ENCODE assay signal across 8 mouse cellular contexts in genomic region chr5:99728027-99728451, GRCm38 (mm10). TPM values are rescaled to one million over a fixed set of nuclear protein-coding genes. Genes with fewer than 3 reads are reported as not detected.
DNase-seq lines count a peak whose midpoint lies in the region; ATAC-seq and TF ChIP-seq lines count a peak whose summit lies in the region.

No protein-coding gene starts in this region.

- H3K27ac ChIP-seq in heart, adult 2 months, result no peak overlapping the region
- peak overlapping the region; percentile 75; the same call in 1 of the 2 replicates for H3K27ac ChIP-seq in forebrain, postnatal 0 days (ENCODE audit: low read depth, low read length)
- no peak overlapping the region for H3K27ac ChIP-seq in kidney, postnatal 0 days
- peak overlapping the region; percentile 85; the same call in 1 of the 2 replicates for H3K27ac ChIP-seq in midbrain, embryonic 13.5 days

- no peaks in the 10 kb centered on the region for H3K36me3 ChIP-seq in heart, adult 2 months (ENCODE audit: control insufficient read depth, insufficient read depth, low read length)
- H3K36me3 ChIP-seq in forebrain, postnatal 0 days (ENCODE audit: insufficient read depth), result no peaks in the 10 kb centered on the region
- no peaks in the 10 kb centered on the region for H3K36me3 ChIP-seq in kidney, postnatal 0 days (ENCODE audit: insufficient read depth, low read length)
- H3K36me3 ChIP-seq in midbrain, embryonic 13.5 days, result no peaks in the 10 kb centered on the region

- peak overlapping the region; percentile 64 for H3K4me3 ChIP-seq in heart, adult 2 months
- peak overlapping the region; percentile 59 for H3K4me3 ChIP-seq in forebrain, postnatal 0 days (ENCODE audit: low read depth, low read length)
- H3K4me3 ChIP-seq in kidney, postnatal 0 days (replicated peaks; ENCODE audit: low read depth, low read length), result peak overlapping the region; percentile 66
- H3K4me3 ChIP-seq in midbrain, embryonic 13.5 days (replicated peaks), result peak overlapping the region; percentile 67

- intact Hi-C loops in heart, adult 2 months (cut with DNase I), result no loop called here
- intact Hi-C loops in heart, postnatal 36 days (cut with DNase I), result no loop called here

- H3K4me2 ChIP-seq in forebrain, postnatal 0 days (ENCODE audit: low read depth), result peak overlapping the region; percentile 94
- H3K4me2 ChIP-seq in kidney, postnatal 0 days (ENCODE audit: low read length), result peak overlapping the region; percentile 100
- H3K4me2 ChIP-seq in midbrain, embryonic 13.5 days (replicated peaks), result peak overlapping the region; percentile 95

- peak; percentile 4; the same call in 1 of the 2 replicates for ATAC-seq in forebrain, postnatal 0 days
- ATAC-seq in kidney, postnatal 0 days (replicated peaks; ENCODE audit: low FRiP score, low read depth), result no peak
- peak; percentile 15 for ATAC-seq in midbrain, embryonic 13.5 days

- DNase-seq in heart, adult 2 months, result no peak
- no peak for DNase-seq in heart, postnatal 36 days
- peak; percentile 52 for DNase-seq in ZHBTc4 (ENCODE audit: low read depth, low spot score)
- peak; percentile 66 for DNase-seq in forebrain, postnatal 0 days
- DNase-seq in kidney, postnatal 0 days (ENCODE audit: low spot score), result no peak
- DNase-seq in ovary, postnatal 10 days (ENCODE audit: low spot score), result no peak
- no peak for DNase-seq in spleen, adult 12 weeks (ENCODE audit: low spot score)

- TF ChIP-seq EP300 in heart, adult 2 months (IDR thresholded peaks at IDR 0.05; ENCODE audit: insufficient read depth, low read depth, low read length), result no peak

- TF ChIP-seq CTCF in heart, adult 2 months (IDR thresholded peaks at IDR 0.05), result no peak
- TF ChIP-seq CTCF in forebrain, postnatal 0 days (IDR thresholded peaks at IDR 0.05; ENCODE audit: low read depth), result no peak
- TF ChIP-seq CTCF in kidney, postnatal 0 days (IDR thresholded peaks at IDR 0.05; ENCODE audit: low read depth), result no peak

- TF ChIP-seq POLR2A in heart, adult 2 months (IDR thresholded peaks at IDR 0.05; ENCODE audit: insufficient read depth, low read depth, low read length), result no peak

- WGBS in heart, adult 2 months, result 3% methylated on average over 15 of the region's 15 CpGs
- 1% methylated on average over 15 of the region's 15 CpGs for WGBS in forebrain, postnatal 0 days
- 2% methylated on average over 15 of the region's 15 CpGs for WGBS in kidney, postnatal 0 days
- WGBS in midbrain, embryonic 13.5 days, result under 1% methylated on average over 15 of the region's 15 CpGs

- H3K79me2 ChIP-seq in heart, adult 2 months (replicated peaks; ENCODE audit: control insufficient read depth, insufficient read depth, low read length), result no peaks in the 10 kb centered on the region

- peaks cover 5% of the 10 kb centered on the region for H3K27me3 ChIP-seq in heart, adult 2 months (ENCODE audit: control insufficient read depth, insufficient read depth, low read length)
- H3K27me3 ChIP-seq in forebrain, postnatal 0 days (ENCODE audit: insufficient read depth, low read length), result no peaks in the 10 kb centered on the region
- H3K27me3 ChIP-seq in kidney, postnatal 0 days (ENCODE audit: insufficient read depth, low read length), result 0 out of 2 replicates have a peak, but pooled peaks cover 3% of the 10 kb centered on the region
- H3K27me3 ChIP-seq in midbrain, embryonic 13.5 days, result peaks cover 47% of the 10 kb centered on the region

- H3K4me1 ChIP-seq in heart, adult 2 months (ENCODE audit: control insufficient read depth, insufficient read depth, low read length), result peaks cover 5% of the 10 kb centered on the region
- H3K4me1 ChIP-seq in forebrain, postnatal 0 days (ENCODE audit: insufficient read depth), result peaks cover 9% of the 10 kb centered on the region
- peaks cover 4% of the 10 kb centered on the region; the same call in 1 of the 2 replicates for H3K4me1 ChIP-seq in kidney, postnatal 0 days (replicated peaks; ENCODE audit: insufficient read depth, low read length)
- H3K4me1 ChIP-seq in midbrain, embryonic 13.5 days (replicated peaks), result peaks cover 24% of the 10 kb centered on the region

- H3K9me3 ChIP-seq in forebrain, postnatal 0 days (ENCODE audit: low read length), result no peaks in the 10 kb centered on the region
- H3K9me3 ChIP-seq in kidney, postnatal 0 days (replicated peaks; ENCODE audit: low read length), result no peaks in the 10 kb centered on the region
- no peaks in the 10 kb centered on the region for H3K9me3 ChIP-seq in midbrain, embryonic 13.5 days

- H3K9ac ChIP-seq in heart, adult 2 months (ENCODE audit: low read depth, low read length), result no peak overlapping the region
- peak overlapping the region; percentile 65 for H3K9ac ChIP-seq in forebrain, postnatal 0 days
- H3K9ac ChIP-seq in kidney, postnatal 0 days (ENCODE audit: low read depth, low read length), result no peak overlapping the region
- H3K9ac ChIP-seq in midbrain, embryonic 13.5 days (replicated peaks), result peak overlapping the region; percentile 76

RNA-seq across cellular contexts. Expression of gene Rasgef1b, which starts 0.8 kb away (rescaled TPM):
- 10 to 100 TPM in 1 of 2 experiments, 1 to 10 TPM in 1; 9.3 to 17.7 TPM for total RNA-seq in heart, adult 2 months (2021)
- polyA plus RNA-seq in heart, adult 2 months (2012; rRNA removed), result 4.3 and 5.7 TPM in 2 replicates
- 10 to 100 TPM; 11.3 to 11.5 TPM for total RNA-seq in heart, postnatal 36 days (2021)
- 43.6 and 49.6 TPM in 2 replicates for total RNA-seq in forebrain, postnatal 0 days (2014; rRNA removed)
- polyA plus RNA-seq in forebrain, postnatal 0 days (2015; fragmentation: Nextera tagmentation; extraction: Ambion mirVana), result 32.3 and 51.0 TPM in 2 replicates
- polyA plus RNA-seq in kidney, postnatal 0 days (2015; fragmentation: Nextera tagmentation; extraction: Ambion mirVana), result 6.9 and 7.3 TPM in 2 replicates
- polyA plus RNA-seq in midbrain, embryonic 13.5 days (2015; fragmentation: Nextera tagmentation; extraction: Ambion mirVana), result 61.3 and 69.2 TPM in 2 replicates

Comparison
In these comparisons a context has a peak if more than half of its experiments do, and no peak if none do; other contexts are left out.
1. DNase-seq: peak in ZHBTc4 (single experiment) and forebrain, postnatal 0 days (single experiment); none in heart, adult 2 months (0 of 2), heart, postnatal 36 days (0 of 2), kidney, postnatal 0 days (single experiment), ovary, postnatal 10 days (single experiment) and spleen, adult 12 weeks (single experiment).
2. H3K27ac ChIP-seq: peak in forebrain, postnatal 0 days (single experiment) and midbrain, embryonic 13.5 days (single experiment); none in heart, adult 2 months (single experiment) and kidney, postnatal 0 days (single experiment).
3. H3K9ac ChIP-seq: peak in forebrain, postnatal 0 days (single experiment) and midbrain, embryonic 13.5 days (single experiment); none in heart, adult 2 months (single experiment) and kidney, postnatal 0 days (single experiment).
4. Peak in every context shown above with its lines, with median percentiles within 50 percentile points of each other: H3K4me3 ChIP-seq and H3K4me2 ChIP-seq.